Mouse (Mus musculus) embryo, embryonic 11 days (tissue): Measurements from ENCODE around the gene Plxna4.

Source experiments
- DNase-seq: peaks from one replicate; pipeline ENCODE4 v3.0.0-alpha.2; 2015

Plxna4 gene

DNA sequence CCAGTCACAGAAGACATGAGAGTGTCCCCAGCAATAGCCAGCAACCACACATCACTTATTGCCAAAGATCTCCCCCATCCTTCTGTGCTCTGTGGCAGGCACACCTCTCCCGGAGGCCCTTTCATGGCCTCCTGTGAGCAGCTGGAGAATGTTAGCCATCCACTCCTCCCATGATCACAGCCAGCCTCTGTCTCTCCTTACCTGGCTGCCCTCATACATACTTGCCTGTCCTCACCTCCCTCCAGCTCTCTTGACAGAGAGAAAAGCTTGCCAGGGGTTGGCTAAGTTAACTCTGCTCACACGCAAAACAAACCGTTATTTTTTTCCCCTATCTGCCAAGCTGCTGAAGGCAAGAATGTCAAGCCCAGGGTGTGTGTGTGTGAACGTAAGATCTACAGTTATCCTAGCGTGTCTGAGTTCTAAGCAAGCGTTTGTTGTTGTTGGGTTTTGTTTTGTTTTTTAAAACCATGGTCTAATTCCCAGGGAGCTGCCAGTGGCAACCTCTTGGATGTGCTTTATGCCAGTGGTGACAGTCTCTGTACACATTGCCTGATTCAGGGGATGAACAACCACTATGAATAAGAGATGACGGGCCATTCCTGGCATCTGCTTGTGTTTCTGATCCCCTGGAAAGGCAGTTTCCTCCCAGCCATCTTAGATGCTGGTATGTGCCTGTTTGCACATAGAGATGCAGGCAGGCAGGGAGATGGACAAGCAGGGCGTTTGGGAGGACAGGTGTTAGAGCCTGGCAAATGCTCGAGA, 257.8 kb downstream of the Plxna4 start:
- no peak for DNase-seq

DNA sequence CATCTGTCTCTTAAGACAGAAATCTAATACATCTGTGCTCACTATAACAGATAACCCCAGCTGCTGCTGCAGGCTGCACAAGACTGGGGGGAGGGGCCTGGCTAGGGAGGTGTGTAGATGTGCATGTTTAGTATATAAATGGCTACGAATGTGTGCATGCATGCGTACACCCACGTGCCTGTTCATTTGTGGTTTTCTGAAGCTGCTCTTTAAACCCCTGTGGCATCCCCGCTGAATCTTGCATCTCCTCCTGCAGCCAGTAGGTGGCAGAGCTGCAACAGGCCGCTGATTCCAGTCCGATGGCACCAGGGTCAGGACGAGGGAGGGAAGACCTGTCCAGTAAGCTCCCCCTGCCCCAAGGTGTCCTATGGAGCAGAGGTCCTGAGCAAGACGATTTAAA, 260.0 kb downstream of the Plxna4 start:
- peak; percentile 83 for DNase-seq

DNA sequence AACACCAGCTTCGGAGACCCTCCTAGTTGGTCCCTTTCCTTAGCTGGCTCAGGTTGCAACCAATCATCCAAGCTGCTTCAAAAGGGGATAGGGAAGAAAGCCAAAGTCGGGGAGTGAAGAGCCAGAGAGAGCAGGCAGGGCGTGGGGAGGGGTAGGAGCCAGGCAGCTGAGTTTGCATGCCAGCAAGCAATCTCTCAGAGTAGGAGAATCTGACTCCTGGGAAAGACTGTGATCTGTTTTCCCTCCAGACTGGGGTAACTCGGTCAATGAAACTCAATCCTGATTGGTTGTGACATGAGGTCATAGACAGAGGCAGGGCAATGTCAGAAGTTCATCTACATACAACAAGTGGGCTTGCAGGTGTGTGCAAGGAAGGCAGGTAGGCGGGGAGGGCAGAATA, 260.8 kb downstream of the Plxna4 start:
- DNase-seq: peak; percentile 47

DNA sequence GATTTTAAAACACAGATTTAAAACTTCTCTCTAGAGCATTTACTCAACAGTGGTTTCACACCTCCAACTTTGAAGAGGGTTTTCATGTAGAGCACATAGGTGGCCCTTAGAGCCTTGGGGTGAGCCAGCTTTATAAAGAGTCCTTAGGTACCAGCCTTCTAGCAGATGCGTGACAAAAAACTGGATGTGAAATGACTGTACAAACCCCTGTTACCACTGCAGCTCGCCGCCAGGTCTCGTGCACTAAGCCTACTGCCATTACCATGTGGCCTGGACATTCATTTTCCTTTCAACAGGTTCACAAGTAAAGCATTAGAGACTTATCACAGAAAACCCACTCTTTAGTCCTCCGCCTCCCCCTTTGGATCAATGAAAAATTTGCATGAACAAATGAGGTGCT, 261.6 kb downstream of the Plxna4 start:
- DNase-seq: no peak

DNA sequence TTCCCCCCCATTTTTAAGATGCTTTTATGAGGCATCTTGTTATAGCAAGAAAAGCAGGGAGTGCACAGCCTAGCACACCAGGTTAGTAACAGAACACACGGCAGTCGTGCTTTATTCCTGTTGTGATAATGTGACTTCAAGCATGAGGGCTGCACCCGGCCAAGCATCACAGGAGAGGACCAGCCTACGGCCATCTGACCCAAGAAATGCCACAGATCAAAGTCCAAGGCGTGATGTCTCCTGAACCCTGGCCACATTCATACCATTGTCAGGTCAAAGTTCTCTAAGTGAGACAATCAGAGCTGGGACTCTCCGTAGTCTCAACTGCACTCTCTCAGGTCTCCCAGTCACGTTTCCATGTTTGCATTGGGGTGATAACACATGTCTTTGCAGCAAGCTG, 262.1 kb downstream of the Plxna4 start:
- no peak for DNase-seq

DNA sequence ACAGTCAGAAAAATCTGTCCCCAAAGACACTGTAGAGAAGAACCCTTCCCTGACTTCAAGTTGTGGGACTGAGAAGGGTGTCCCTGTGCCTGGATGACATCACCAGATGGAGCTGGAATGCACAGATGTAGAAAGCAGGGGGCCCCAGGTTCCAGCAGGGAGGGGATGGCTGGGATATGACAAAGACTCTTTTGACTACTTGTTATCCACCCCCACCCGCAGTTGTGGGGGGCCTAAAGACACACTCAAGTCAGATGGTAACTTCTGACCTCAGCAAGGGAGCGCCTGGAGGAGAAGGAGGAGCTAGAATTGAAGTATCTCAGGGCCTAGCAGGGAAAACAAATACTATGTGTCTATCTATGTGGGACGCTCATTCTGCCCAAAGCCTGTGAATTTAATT, 266.8 kb downstream of the Plxna4 start:
- peak; percentile 42 for DNase-seq

DNA sequence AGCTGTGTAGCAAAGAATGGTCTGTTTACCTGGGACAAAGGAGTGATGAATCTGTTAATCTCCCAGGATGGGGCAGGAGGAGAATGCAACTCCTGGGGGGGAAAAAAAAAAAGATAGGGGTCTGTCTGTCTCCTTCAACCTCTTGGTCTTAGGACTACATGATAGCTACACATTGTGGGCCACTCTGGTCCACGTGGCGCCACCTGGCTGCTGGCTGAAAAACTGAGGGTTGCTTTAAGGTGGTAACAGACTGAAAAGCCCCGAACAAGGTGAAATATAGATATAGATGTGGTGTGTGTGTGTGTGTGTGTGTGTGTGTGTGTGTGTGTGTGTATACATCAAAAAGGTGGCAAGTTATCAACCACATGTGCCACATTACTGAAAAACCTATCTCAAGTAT, 267.7 kb downstream of the Plxna4 start:
- DNase-seq: peak; percentile 33

DNA sequence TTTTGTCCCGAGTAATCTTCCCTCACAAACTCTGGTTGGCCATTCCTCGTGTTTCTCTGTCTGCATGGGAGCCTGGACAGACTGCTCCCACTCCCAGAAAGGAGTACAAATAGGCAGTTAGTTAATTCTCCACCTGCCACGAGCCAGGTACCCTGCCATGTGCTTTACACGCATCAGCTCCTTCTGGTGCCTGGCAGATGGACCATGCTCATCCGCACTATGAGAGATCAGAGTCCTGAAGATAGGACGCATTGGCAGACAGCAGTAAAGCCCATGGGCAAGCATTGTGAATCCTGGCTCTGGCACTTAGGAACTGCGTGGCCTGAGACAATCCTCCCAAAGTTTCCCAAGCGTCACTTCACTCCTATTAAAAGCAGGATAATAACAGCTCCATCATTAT, 270.5 kb downstream of the Plxna4 start:
- no peak for DNase-seq

DNA sequence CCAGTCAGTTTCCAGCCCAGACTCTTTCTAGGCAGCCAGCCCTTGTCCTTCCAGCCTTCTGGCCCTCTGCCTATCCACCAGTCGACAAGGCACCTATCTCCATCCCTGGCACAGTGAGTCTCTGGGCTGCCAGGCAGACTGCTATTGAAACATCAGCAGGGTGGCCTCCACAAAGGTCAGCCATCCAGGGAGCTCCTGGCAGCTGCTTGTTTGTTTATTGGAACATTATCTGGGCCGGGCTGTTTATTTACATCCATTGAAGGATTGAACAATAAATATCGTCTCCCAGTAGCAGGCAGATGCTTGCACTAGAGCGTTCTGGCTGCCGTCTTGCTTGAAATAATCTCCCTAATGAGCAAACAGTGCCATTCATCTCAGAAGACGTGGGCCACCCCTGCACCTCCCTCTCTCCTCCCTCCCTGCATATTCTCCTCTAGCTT, 273.0 kb downstream of the Plxna4 start:
- no peak for DNase-seq

DNA sequence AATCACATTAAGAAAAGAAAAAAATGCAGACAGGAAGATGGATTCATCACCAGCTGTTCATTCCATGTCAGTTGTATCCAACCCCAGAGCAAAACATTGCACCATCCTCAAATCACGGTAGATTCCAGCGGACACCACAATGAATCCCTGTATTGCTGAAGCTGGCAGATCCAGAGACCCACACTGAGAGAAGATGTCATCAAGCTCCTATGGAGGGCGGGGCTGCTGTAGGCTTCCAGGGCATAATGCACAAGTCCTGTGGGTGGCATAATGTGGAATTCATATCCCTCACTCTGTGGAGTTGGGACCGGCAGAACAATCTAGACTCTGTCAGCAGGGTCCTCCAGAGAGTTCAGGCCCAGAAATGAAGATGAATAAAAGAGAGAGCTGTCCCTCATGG, 278.8 kb downstream of the Plxna4 start:
- DNase-seq: no peak

DNA sequence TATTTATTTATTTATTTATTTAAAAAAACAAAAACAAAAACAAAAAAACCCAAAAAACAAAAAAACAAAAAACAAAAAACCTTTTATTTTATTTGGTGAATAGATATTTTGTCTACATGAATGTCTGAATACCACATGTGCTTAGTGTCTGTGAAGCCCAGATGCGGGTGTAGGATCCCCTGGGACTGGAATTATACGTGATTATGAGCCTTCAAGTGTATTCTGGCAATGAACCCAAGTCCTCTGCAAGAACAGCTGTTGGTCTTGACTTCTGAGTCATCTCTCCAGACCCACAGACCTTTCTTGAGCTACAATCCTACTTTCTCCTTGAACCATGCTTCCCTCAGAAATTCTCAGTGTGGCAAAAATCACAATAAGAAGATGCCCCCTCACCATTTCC, 287.4 kb downstream of the Plxna4 start:
- no peak for DNase-seq

DNA sequence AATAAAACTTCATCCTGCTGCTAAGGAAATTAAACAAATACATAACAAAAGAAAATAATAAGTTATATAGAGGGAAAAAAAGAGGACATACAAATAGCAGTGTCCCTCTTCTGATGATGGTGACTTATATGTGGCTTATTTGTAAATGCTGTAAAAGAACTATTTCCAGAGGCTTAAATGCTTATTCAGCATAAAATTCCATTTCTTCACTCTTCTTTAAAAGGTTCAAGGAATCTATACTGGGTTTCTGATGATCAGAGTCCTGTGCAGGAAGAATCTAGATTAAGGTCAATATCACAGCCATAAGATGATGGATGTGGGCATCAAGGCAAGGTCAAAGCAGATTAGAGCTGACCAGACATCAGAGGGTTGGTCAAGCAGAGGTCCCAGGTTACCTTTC, 306.5 kb downstream of the Plxna4 start:
- no peak for DNase-seq

DNA sequence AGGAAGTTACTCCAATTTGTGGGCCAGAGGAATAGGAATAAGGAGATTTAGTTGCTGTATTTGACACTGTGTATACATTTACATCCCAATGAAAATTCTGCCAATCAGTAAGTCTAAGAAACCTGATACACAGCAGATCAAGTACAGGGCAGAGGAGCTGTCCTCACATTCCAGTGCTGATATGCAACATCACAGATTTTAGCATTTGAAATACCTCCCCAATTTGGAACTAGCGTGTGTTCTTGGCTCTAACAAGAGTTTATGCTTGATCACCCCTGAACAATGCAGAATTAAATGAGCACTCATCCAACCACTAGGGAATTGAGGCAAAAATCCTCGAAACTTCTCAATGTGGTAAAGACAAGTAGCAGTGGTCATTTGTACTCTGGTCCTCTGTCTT, 307.3 kb downstream of the Plxna4 start:
- DNase-seq: peak; percentile 62

DNA sequence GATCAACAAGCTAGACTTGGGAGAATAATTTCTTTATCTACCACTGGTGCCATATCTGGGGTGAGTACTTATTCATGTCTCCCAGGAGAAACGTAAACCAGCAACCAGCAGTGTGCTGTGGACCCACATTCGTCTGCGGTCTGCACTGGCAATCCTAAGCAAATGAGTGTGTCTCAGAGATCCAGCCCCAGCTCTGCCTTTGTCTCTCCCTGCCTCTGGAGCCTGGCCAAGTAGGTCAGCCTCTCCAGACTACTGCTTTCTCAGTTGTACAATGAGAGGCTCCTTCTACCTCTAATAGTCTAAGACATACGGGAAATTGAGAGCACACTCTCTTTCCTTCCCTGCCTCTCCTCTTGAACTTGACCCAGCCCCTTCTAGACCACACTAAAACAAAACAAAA, 316.5 kb downstream of the Plxna4 start:
- no peak for DNase-seq

DNA sequence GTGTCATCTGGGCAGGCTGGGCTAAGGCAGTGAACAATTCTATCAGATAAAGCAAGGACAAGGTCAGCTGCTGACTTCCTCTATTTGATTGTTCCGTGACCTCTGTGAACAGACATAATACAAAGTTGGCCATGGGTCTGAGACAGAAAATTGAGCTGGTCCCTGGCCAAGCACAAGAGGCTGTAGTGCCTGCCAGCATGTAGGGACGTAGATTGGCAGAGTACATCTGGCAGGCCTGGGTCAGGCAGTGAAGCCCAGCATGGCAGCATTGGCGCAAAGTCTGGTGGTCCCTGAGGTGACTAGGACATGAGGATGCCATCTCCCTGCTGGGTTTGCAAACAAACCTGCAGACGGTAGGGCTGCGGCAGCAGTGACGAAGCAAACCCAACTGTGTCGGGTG, 321.9 kb downstream of the Plxna4 start:
- DNase-seq: no peak

DNA sequence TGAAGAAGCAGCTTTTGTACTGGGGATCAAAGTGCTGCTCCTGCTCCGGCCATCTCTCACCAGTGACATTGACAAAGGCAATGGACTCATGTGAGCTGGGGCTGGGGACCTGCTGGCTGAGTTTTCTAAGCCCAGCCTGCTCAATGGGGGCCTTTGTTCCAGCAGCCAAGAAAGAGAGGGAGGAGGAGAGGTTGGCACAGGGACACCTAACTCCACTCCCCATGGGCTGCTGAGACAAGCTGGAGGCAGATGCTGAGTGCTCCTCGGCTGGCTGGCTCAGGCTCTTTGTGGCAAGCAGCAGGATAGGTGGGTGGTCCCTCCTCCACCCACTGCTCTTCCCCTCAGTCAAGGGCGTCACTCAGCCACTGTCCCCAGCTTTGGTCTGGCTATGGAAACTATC, 326.7 kb downstream of the Plxna4 start:
- peak; percentile 18 for DNase-seq

DNA sequence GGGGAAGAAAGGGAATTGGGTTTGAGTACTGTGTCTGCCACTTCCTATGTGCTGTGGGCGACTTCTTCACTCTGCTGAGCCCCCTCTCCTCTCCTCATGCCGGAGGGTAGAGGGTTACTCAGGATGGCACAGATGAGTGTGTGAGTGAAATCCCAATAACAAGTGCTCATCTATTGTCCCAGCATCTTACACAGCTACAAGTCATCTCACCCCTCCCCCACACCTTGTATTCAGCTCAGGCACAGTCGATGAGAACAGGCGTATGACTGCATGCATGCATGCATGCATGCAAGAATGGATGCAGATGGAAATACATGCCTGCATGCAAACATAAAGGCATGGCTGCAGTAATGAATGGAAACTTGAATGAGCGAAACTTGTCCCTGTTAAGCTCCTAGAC, 327.7 kb downstream of the Plxna4 start:
- DNase-seq: no peak

DNA sequence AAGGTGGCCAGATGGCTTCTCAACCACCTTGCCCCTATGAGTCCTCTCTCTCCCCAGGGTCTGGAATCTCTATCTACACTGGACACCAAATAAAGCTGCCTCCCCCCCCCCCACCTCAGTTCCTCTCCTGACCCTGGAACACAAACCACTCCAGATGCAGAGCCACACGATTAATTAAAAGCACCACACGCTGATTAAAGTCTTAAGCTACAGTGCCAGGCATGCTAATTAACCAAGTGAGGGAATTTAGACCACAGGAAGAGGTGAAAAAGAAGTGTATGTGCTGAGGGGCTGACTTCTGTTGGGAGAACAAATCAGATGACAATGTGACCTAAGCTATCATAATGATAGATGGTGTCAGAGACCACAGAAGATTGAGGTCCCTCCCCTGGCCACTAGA, 332.8 kb downstream of the Plxna4 start:
- no peak for DNase-seq

DNA sequence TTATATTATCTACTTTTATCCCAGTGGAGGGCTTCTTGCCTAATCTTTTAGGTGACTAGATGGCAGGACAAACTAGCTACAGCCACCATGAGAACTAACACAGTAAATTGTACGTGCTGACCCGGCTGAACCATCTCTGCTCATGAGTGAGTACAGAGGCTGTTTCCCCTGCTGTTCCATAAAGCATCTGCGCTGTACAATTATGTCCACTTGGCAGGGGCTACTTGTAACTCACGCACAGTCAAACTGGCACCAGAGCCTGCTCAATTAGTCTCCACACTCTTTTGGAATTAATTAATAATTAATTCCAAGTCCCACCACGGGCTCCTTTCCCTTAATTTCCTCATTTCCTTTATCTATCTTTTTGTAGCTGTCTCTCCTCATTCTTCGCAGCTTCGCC, 335.8 kb downstream of the Plxna4 start:
- no peak for DNase-seq

DNA sequence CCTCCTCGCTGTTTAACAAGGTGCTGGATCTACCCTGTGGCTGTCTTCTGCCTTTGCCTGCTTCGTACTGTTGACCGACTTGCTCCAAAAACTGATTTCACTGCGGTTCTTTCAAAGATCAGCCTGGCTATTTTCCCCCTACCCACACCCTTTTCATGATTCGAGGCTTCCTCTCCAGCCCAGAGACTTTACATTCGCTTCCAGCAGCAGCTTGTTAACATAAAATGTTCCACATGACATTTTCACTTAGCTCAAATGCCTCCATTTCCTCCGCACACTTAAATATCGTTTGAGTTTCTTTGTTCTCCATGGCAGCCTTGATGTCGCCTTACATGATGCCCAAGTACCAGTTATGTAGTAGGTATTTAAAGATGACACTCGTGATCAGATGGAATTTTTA, 336.3 kb downstream of the Plxna4 start:
- no peak for DNase-seq

DNA sequence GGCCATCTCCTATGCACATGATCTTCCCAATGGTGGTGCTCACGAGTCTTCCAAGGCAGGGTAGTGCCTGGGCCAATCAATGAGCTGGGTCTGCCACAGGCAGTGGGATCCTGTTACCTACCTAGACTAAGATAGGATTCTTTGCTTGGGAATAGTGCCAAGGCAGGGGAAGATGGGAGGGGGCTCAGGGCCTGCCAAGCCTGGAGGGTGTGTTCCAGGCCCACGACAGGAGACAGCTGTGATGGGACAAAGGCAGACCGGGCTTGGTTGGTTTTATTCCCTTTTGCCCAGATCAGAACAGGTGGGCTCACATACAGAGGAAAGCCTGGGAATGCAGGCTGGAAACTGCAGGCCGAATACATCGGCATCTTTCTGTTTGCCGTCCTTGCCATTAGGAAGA, 342.0 kb downstream of the Plxna4 start:
- no peak for DNase-seq

DNA sequence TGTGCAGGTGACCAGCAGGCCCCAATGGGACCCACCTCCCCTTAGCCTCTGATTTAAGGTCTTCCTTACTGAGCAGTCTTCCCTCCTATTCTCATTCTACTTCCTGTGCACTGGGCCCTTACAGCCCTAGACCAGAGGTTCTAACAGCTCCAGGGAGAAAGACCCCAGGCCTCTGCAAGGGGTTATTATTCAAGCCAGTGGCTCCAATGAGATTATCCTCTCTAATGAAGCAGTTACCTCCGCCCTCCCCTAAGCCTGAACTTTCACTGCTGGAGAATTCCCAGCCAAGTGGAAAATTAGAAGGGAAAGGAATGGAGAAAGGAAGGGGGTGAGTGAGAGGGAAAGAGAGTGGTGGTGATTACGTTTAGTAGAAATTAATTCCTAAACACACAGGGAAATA, 345.0 kb downstream of the Plxna4 start:
- no peak for DNase-seq

DNA sequence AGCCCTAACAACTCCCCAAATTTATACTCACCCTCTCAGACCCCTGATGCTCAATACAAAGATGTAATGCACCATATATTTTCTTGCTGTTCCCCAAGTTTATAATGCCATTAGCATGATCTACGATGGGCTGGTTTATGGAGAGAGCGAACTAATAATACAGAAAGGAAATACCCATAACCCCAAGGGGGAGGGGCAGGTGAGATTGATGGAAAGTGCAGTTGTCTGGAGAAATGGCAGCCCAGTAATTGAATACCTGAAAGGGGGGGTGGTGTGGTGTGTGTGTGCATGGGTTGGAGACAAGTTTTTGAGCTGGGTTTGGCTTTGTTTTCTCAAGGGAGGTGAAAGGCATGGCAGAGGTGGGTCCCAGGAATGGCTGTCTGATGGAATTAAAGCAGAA, 356.6 kb downstream of the Plxna4 start:
- DNase-seq: peak; percentile 39

DNA sequence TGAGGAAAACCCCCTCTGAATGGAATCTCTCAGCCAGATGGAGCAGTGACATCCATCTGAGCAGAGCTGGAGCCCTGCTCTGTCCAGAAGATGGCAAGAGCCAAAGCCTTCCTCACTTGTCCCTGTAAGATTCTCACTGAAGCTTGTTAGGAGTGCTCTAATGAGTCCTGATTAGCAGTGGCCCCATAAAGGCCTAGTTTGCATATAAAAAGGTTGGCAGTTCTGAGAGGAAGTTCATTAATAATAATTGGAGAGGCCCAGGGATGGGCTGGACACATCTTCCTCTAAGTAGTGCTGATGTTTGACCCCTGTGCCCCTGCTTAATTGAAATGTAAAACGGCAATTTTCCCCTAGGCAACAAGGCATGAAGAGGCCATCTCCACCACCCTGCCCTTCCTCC, 361.4 kb downstream of the Plxna4 start:
- no peak for DNase-seq

DNA sequence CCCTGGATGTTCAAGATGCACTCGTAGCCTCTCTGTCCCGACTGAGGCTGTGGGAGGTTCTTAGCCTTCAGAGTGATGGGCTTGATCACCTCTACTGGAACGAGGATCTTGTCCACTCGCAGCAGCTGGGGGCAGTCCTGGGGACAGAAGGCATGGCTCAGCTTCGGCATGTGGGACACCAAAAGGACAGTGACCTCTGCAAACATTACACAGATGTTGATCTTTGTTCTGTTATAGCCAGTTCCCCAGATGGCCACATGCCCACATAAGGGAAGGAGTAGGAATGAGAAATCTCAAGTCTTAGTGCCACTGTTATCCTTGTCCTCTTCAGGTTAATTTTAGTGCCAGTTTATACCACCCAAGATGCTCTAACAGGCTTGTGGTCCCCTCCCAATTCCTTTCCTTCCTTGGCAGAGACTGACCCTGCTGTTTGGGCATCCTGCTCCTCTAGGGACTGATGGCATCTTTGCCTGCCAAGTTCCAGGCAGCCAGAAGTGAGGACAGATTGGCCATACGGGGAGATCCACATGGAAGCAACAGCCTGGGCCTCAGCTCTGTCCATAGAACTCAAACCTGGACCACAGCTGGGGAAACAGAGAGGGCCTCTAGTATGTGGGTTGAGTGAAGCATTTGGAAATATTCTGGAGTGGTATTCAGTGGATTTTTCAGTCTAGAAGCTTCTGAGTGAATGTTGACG, 363.8 kb downstream of the Plxna4 start:
- DNase-seq: no peak
